Mouse (Mus musculus): ENCODE data around the gene Gm37240.

DNA sequence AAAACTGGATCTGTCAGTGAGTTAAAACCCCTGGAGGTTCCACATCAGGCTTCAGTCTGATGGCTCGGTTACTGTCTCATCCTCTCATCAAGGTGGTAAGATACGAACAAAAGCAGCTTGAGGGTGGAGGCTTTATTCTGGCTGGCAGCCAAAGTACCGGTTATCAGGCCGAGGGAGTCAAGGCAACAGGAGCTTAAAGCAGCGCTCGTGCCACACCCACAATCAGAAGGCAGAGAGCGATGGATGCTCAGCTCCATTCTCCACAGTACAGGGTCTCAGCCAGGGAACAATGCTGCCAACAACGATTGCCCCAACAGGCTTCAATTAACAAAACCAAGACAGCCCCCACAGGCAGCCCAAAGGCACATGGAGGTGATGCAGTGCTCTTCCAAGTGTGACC is 176.6 kb downstream of the Gm37240 start:
- no peak for TF ChIP-seq CTCF (IDR thresholded peaks at IDR 0.05; ENCODE audit: low read depth, low read length)
- TF ChIP-seq GATA1 (IDR thresholded peaks at IDR 0.05; ENCODE audit: borderline replicate concordance, low read length) = no peak
